Mouse (Mus musculus): ENCODE measurements around the gene Hspa5.
"Not testable (repeated sequence)": the region's sequence is repeated elsewhere in the genome, so short reads cannot be mapped to it uniquely, and the experiment has no call there.

Gene Hspa5

DNA sequence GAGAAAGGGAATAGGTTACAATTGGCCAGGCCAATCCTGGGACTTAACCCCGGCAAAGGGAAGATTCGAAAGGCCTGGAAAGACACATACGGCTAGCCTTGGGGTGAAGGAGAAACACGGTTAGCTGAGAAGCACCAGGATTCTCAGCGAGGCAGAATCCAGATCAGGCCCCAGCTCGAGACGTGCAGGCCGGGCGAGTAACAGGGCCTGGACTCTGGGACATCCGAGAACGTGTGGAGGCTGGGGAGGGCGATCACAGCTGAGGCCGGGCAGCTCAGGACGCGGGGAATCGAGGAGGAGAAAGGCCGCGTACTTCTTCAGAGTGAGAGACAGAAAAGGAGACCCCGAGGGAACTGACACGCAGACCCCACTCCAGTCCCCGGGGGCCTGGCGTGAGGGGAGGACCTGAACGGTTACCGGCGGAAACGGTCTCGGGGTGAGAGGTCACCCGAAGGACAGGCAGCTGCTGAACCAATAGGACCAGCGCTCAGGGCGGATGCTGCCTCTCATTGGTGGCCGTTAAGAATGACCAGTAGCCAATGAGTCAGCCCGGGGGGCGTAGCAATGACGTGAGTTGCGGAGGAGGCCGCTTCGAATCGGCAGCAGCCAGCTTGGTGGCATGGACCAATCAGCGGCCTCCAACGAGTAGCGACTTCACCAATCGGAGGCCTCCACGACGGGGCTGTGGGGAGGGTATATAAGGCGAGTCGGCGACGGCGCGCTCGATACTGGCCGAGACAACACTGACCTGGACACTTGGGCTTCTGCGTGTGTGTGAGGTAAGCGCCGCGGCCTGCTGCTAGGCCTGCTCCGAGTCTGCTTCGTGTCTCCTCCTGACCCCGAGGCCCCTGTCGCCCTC is at the start of gene Hspa5:
Hspa5 (plus strand) TSS at position 603 of the 859 bp plus-strand sequence.
- DNase-seq (ENCODE audit: low spot score): peak; percentile 99

DNA sequence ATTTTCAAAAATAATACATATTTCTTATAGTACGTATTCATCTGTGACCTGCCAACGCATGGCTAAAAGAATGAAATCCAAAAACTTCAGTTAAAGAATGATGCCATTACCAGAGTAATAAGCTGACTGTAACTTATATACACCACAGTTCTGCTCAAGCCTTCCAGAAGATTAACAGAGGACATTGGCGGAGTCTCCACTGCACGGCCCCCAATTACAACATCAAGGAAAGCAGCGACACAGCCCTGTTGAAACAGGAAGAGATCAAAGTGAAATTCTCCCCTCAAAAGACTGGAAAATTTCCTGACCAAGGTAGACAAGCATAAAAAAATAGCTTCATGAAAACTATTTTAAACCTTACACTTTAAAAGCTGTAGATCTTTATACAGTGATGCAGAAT is 46.5 kb upstream of the Hspa5 start:
- no peak for DNase-seq (ENCODE audit: low spot score)

DNA sequence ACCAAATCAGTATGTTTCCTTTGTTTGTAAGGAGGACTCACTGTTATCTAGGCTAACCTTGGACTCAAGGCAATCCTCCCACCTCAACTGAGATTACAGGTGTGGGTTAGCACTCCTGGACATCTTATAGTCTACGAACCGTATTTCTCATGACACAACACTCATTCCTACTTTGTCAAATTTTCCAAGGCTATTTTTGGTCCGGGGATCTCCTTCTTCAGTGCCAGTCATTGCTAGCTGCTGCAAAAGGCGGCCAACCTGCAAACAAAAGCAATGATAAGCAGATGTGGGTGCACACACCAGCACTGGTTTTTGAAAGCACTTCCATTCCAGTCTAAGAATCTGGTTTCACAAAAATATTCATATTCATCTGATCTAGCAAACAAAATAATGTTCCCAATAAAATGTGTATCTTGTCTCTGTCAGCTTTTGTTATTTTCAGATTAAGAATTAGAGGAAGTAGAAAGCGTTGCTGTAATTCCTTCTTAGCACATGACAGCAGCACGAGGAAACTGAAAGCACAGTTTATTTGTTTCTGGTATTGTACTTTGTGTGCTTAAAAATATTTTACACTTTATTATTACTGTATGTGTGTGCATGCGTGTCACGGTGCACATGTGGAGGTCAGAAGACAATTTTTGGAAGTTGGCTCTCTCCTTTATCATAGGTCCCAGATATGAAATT is 44.6 kb upstream of the Hspa5 start:
- no peak for DNase-seq (ENCODE audit: low spot score)

DNA sequence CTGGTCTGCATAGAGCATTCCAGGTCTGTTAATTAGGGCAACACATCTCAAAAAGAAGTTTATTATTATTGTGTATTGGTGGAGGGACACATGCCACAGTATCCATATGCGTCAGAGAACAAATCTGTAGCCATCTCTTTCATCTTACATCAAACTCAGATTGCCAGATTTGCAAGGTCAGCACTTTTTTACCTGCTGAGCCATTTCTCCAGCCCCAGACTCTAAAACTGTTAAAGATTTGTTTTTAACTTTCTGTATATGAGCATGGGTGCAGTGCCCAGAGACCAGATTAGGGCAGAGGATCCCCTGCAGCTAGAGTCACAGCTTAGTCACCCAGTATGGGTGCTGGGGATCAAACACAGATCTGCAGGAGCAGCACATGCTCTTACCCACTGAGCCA is 35.1 kb upstream of the Hspa5 start:
- no peak for DNase-seq (ENCODE audit: low spot score)

DNA sequence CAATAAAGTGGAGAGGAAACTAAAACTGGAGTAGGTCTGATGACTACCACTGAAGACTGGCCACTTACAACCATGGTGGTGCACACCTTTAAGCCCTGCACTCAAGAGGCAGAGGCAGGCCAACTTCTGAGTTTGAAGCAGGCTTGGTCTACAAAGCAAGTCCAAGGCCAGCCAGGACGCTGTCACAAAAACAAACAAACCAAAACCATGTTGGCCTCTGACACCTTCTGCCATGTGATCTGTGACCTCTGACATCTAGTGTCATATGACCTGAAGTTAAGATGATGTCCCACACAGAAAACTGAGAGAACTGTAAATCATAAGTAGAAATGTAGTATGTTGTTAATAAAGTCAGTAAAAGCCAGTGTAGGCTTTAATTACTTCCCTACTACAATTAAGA is 33.9 kb upstream of the Hspa5 start:
- DNase-seq (ENCODE audit: low spot score): no peak

DNA sequence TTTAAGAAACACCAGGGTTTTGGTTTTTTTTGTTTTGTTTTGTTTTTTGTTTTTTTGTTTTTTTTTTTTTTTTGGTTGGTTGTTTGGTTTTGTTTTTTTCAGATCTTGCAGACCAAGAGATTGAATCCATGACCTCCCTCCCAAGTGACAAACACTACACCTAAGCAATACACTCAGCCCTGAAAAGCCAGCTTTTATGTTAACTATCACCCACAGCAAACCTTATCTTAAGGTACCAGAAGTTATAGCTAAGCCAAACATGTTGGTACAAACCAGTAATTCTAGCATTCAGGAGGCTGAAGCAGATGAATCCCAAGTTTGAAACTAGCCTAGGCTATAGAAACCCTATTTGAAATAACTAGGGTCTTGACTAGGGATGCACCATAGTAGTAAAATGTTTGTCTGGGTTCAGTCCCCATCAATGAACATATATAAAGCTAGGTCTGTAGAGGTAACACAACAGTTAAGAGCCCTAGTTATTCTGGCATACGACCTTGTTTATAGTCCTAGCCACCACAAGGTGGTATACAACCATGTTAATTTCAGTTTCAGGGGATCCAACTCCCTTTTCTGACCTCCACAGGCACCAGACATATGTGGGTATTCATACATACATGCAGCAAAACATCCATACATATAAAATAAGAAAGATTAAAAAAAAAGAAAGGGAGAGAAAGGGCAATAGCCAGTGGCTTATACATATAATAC is 31.9 kb upstream of the Hspa5 start:
- DNase-seq (ENCODE audit: low spot score): peak; percentile 76

DNA sequence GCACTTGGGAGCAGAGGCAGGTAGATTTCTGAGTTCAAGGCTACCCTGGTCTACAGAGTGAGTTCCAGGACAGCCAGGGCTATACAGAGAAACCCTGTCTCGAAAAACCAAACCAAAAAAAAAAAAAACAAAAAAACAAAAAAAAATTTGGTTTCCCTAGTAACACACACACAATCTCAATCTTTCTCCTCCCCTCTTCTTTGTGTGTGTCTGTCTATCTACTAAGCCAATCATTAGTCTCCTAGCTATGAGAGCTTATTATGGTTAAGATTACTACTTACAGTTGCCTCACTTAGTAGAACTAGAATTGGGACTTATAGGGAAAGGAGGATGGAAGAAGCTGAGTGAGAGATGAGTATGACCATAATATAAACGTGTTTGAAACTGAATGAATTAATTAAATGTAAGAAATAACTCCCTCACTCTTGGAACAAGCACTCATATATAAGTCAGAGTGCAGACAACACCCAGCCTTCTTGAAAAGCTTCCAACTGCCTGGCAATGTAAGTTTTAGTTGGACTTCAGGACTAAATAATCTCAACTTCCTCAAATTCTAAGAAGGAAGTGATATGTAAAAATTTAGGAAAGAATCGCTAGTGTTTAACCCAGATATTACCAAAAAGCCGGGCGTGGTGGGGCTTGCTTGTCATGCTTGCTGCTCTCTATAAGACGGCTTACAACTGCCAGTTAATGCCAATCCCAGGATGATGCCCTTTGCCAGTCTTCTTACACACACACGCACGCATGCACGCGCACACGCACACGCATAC is 30.2 kb upstream of the Hspa5 start:
- DNase-seq (ENCODE audit: low spot score): no peak

DNA sequence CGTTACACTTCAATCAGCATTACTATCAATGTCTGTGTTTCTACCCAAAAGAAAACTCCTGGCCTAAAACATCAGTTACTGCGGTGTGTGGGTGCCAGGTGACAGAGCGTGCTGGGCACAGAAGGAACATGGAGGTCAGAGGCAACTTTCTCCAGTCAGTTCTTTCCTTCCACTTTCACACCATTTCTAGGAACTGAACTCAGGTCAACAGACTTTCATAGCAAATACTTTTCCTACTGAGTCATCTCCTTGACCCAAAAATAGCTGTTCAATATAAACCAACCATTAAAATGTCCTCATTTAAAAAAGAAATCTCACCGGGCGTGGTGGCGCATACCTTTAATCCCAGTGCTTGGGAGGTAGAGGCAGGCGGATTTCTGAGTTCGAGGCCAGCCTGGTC is 29.1 kb upstream of the Hspa5 start:
- DNase-seq (ENCODE audit: low spot score): no peak

DNA sequence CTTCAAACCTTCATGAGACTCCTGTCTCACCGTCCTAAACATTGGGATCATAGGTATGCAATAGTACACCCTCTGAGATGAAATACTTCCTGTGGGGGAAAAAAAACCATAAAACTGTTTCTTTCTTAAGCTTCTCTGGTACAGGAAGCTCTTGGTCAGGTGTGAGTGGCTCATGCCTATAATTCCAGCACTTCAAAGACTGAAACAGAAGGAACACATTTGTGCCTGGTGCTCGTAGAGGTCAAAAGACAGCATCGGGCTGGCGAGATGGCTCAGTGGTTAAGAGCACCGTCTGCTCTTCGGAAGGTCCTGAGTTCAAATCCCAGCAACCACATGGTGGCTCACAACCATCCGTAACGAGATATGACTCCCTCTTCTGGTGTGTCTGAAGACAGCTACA is 27.3 kb upstream of the Hspa5 start:
- DNase-seq (ENCODE audit: low spot score): no peak

DNA sequence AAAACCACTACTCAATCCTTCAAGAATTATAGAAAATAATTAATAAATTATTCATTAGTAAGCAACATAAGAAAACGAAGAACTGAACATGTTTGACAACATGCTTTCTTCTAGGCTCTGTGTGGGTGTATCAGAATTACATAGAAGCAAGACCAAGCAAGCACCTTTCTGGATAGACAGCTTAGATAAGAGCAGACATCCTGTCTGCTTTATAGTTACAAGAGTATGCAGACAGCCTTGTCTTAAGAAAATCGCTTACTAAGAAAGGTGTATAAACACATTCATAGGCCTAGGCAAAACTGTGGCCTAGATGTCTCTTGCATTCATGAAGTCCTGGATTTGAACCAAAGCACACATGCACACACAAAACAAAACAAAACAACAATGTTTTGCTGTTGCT is 26.1 kb upstream of the Hspa5 start:
- DNase-seq (ENCODE audit: low spot score): no peak

DNA sequence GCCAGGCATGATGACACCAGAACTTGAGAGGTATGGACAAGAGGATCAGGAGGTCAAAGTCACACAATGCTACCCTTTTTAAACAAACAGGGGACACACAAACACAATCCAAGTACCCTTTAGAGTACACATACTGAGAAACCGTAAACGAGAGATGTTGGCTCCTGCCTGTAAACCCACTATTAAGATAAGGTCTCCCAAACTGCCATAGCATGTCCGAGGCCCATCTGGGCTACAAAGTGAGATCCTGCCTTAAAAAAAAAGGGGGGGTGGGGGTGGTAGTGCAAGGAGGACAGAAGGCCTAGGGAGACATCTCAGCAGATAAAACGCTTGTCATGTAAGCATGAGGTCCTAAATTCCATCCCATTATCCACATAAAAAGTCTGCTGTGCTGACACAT is 23.3 kb upstream of the Hspa5 start:
- DNase-seq (ENCODE audit: low spot score): no peak

DNA sequence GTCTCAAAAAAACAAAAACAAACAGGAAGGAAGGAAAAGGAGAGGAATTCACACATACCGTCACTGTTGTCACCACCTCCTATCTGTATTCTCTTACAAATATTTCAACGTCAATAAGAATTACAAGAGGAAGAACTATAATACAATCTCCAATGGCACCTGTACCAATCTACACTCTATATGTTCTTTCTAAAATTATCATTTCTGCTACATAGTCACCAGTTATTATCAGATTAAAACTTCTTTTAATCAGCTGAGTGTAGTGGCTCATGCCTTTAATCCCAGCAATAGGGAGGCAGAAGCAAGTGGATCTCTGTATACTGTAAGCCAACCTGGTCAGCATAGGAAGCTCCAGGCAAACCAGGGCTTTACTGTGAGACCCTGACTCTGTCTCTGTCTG is 21.5 kb upstream of the Hspa5 start:
- no peak for DNase-seq (ENCODE audit: low spot score)

DNA sequence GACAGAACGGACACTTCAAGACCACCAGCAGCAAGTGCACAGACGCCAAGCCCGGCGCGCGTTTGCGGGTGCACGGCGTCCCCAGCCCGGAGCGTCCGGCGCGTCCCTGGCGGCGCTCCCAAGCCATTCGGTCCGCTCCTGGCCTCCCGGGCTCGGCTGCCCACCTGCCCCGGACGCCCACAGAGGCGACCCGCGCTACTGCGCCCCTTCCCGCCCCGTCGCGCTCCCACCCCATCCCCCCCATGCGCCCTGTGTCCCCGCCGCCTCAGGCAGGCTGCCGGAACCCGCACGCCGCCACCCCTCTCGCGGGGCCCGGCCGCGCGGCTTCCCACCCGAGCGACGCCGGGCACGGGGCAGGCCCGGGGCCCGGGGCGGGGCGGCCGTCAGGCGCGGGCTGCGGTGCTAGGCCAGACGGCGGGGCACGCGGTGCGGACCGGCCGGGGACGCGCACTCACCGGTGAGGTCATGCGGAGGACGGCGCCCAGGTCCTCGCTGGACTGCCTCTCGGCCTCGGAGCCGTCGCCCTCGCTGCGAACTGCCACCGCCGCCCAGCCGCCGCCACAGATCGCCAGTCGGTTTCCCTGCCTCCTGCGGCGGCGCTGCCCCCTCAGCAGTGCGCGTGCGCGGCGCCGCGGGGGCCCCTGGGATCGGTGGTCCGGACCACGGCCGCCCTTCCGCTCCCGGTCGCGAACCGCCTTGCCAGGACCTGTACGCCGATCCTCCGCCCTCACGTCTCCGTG is 17.8 kb upstream of the Hspa5 start:
- peak; percentile 81 for DNase-seq (ENCODE audit: low spot score)

DNA sequence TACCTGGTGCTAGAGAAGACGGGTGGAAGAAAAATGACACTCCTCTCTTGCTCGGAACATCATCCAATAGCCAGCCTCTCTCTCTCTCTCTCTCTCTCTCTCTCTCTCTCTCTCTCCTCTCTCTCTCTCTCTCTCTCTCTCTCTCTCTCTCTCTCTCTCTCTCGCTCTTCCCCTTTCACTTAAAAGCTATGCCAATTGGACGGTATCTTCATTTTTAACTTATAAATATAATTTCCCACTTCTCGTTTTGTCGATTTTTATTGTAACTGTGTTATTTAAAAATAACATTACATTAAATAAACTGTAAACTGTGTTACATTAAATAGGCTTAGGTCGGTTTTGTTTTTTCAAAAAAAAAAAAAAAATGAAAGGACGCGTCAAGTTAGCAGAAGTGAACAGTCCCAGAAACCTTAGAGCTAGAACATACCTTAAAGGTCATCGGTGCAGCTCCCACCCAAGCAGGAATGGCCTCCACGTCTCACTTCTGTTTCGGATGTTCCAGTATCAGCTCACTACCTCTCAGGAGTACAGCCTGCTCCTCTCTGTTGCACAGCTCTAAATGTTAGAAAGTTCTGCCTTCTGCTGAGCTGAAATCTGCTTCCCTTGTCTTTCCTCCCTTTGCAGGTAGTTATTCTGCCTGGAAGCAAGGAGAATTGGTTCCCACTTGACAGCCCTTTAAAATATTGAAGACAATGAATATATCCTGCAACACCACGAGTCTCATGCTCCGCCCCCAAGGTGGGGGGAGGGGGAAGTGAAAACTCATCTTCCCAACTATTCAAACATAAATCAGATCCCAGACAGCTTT is 17.0 kb upstream of the Hspa5 start, which contains the start of gene Gapvd1:
Gapvd1 (minus strand) TSS at position 682 of the 808 bp plus-strand sequence.
- no peak for DNase-seq (ENCODE audit: low spot score)

DNA sequence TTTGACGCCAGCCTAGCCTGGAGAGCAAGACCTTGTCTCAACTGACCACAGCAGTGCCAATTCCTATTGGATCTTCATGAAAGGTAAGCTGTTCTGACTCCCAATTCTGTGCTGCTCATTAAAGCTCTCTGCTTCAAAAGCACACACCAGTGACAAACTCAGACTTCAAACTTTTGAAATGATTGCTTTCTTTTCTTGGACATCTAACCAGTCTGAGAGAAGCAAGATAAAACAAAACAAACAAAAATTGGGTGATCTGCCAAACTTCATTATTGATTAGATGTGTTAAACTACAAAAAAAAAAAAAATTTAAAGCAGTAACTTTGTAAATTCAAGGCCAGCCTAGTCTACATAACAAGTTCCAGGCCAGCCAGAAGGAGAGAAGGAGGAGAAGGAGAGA is 14.4 kb upstream of the Hspa5 start:
- DNase-seq (ENCODE audit: low spot score): no peak

DNA sequence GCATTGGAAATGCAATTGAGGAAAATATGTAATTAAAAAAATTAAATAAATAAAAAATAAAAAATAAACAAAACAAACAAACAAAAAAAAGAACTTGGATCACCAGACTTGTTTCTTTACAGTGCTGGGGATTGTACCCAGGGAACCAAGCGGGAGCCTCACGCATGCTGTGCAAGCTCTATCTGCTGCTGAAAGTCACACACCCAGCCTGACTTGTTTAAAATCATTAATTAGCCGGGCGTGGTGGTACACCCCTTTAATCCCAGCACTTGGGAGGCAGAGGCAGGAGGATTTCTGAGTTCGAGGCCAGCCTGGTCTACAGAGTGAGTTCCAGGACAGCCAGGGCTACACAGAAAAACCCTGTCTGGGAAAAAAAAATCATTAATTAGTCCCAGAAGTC is 10.5 kb upstream of the Hspa5 start:
- not testable (repeated sequence) for DNase-seq (ENCODE audit: low spot score)

DNA sequence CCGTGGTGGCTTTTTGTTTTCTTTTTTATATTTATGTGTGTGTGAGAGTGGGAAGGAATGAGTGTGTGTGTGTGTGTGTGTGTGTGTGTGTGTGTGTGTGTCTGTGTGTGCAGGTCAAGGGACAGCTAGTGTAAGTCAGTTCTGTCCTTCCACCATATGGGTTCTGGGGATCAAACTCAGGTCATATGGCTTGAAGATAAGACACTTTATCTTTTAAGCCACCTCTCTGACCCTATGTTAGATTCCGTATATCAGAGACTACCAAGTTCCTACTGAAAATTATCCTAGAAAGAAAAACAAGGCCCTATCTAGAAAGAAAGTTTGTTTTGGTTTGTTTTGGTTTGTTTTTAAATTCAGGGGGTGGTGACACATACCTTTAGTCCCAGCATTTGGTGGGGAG is 9.6 kb upstream of the Hspa5 start:
- no peak for DNase-seq (ENCODE audit: low spot score)

DNA sequence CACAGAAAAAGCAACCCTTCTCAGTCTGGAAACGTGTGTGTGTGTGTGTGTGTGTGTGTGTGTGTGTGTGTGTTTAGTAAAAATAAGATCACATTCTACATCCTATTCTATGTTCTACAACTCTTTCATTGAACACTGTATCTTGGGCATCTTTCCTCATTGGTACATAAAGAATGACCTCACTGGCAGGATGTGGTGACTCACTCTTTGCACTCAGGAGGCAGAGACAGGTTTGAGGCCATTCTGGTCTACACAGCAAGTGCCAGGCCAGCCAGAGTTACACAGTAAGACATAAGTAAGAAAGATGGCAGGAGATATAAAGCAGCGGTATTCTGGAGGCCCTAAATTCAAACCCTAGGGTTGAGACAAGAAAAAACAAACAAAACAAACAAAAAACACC is 8.9 kb upstream of the Hspa5 start:
- no peak for DNase-seq (ENCODE audit: low spot score)

DNA sequence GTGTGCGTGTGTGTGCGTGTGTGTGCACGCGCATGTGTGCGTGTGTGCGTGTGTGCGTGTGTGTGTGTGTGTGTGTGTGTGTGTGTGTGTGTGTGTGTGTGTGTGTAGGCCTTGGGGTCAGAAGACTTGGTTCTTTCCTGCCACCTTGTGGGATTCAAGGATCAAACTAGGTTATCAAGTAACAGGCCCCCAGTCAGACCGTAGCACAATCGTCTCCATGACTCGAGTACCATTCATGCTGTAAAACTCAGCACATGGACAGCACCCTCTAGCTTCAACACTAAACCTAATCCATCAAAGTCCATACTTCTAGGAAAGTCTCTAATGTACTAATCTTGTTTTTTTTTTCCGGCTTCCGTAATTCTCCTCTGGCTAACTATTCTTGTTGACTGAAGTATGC is 7.0 kb upstream of the Hspa5 start:
- no peak for DNase-seq (ENCODE audit: low spot score)

DNA sequence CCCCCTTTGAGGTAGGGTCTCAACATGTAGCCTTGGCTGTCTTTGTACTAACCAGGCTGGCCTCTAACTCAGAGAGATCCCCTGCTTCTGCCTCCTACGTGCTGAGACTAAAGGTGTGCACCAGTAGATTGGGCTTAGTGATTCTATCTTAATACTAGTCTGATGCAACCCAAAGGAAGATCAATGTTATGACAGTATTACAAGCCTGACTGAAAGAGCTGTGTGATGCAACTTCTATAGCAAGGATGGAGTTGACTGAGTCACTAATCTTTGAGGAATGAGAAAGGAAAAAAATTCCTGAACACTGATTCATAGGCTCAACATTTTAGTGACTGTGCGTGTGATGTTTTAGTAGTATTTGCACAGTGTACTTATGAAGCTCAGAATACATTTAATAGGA is 1.7 kb upstream of the Hspa5 start:
- DNase-seq (ENCODE audit: low spot score): no peak

DNA sequence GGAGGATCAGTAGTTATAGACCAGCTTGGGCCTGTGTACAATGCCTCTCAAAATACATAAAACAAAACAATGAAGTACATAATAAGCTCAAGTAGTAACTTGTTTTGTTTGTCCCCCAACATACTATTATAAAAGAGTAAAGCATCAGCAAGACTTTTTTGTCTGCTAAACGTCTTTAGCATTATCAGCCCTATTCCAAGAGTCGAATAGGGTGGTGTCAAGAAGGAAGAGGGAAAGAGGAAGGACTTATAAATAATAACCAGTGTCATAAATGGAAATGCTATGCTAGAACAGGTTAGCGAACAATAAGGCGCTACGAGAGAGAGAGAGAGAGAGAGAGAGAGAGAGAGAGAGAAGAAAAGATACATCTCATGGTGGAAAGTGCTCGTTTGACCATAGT is 819 bp upstream of the Hspa5 start:
- DNase-seq (ENCODE audit: low spot score): no peak
